In genomic region chr14:25726226-25727148, GRCm38 (mm10) we compare ENCODE assay signal across 8 mouse cellular contexts. TPM values are rescaled to one million over a fixed set of nuclear protein-coding genes. Genes with fewer than 3 reads are reported as not detected.
A peak's percentile ranks its signal among the peaks of the same experiment; 100 is the strongest.
DNase-seq lines count a peak whose midpoint lies in the region; ATAC-seq and TF ChIP-seq lines count a peak whose summit lies in the region.

No protein-coding gene starts in this region.

- no peak for TF ChIP-seq POLR2A in brain, embryonic 14.5 days (IDR thresholded peaks at IDR 0.05; ENCODE audit: borderline replicate concordance, extremely low read depth, insufficient read depth, insufficient read length, poor library complexity, severe bottlenecking)

- peak; percentile 89 for TF ChIP-seq CTCF in brain, embryonic 14.5 days (IDR thresholded peaks at IDR 0.05; ENCODE audit: borderline replicate concordance, extremely low read depth, insufficient read depth, insufficient read length)

- intact Hi-C loops in left cerebral cortex, postnatal 25 days (cut with DNase I), result no loop called here

- H3K36me3 ChIP-seq in heart, embryonic 15.5 days, result no peaks in the 10 kb centered on the region
- H3K36me3 ChIP-seq in limb, embryonic 13.5 days, result peaks cover 14% of the 10 kb centered on the region

- peaks cover 37% of the 10 kb centered on the region for H3K4me1 ChIP-seq in heart, embryonic 15.5 days (replicated peaks)
- peaks cover 36% of the 10 kb centered on the region for H3K4me1 ChIP-seq in limb, embryonic 13.5 days

- WGBS in heart, embryonic 15.5 days, result 51% methylated on average over 20 of the region's 20 CpGs
- WGBS in limb, embryonic 13.5 days, result 49% methylated on average over 20 of the region's 20 CpGs

- no peak overlapping the region for H3K9ac ChIP-seq in heart, embryonic 15.5 days
- peak overlapping the region; percentile 39; the same call in 1 of the 2 replicates for H3K9ac ChIP-seq in limb, embryonic 13.5 days

- no peak overlapping the region for H3K4me3 ChIP-seq in heart, embryonic 15.5 days
- no peak overlapping the region for H3K4me3 ChIP-seq in limb, embryonic 13.5 days

- no peak; the same call in 1 of the 2 replicates for ATAC-seq in heart, embryonic 15.5 days (replicated peaks; ENCODE audit: insufficient number of reproducible peaks, insufficient read depth, low FRiP score, low read depth)
- no peak for ATAC-seq in limb, embryonic 13.5 days (ENCODE audit: low FRiP score, low read depth)

- DNase-seq in gastrocnemius, adult 18-20 months (ENCODE audit: low spot score), result peak; percentile 64
- no peak for DNase-seq in gastrocnemius, postnatal 25 days
- peak; percentile 78 for DNase-seq in CD4-positive, CD25-positive, alpha-beta regulatory T cell, adult 2 months (ENCODE audit: low read depth, low spot score)
- DNase-seq in brain, embryonic 14.5 days (ENCODE audit: low read depth), result peak; percentile 65
- DNase-seq in retina, postnatal 7 days (ENCODE audit: low read depth, low spot score), result peak; percentile 46
- no peak for DNase-seq in left cerebral cortex, postnatal 25 days (ENCODE audit: low spot score in 2 of 2)

- H3K27me3 ChIP-seq in heart, embryonic 15.5 days, result no peaks in the 10 kb centered on the region
- H3K27me3 ChIP-seq in limb, embryonic 13.5 days, result no peaks in the 10 kb centered on the region

- peak overlapping the region; percentile 63 for H3K27ac ChIP-seq in heart, embryonic 15.5 days
- no peak overlapping the region; the same call in 1 of the 2 replicates for H3K27ac ChIP-seq in limb, embryonic 13.5 days

- H3K4me2 ChIP-seq in heart, embryonic 15.5 days, result no peak overlapping the region
- H3K4me2 ChIP-seq in limb, embryonic 13.5 days (replicated peaks), result no peak overlapping the region

- H3K9me3 ChIP-seq in heart, embryonic 15.5 days (replicated peaks), result no peaks in the 10 kb centered on the region
- no peaks in the 10 kb centered on the region for H3K9me3 ChIP-seq in limb, embryonic 13.5 days

RNA-seq across cellular contexts. Expression of gene Ppif, which starts 32.5 kb away (rescaled TPM):
- 10 to 100 TPM; 27.3 to 33.8 TPM for total RNA-seq in gastrocnemius, adult 18-20 months (2021)
- total RNA-seq in gastrocnemius, postnatal 25 days (2021), result 10 to 100 TPM; 39.9 to 51.1 TPM
- polyA plus RNA-seq in brain, embryonic 14.5 days (2012; rRNA removed), result 59.5 and 71.6 TPM in 2 replicates
- 102 and 108 TPM in 2 replicates for polyA plus RNA-seq in heart, embryonic 15.5 days (2015; fragmentation: Nextera tagmentation; extraction: Ambion mirVana)
- polyA plus RNA-seq in limb, embryonic 13.5 days (2015; fragmentation: Nextera tagmentation; extraction: Ambion mirVana), result 31.8 and 34.4 TPM in 2 replicates
- 10 to 100 TPM; 22.5 to 22.7 TPM for total RNA-seq in left cerebral cortex, postnatal 25 days (2021)

RNA-seq across cellular contexts. Expression of gene Zcchc24, which starts 42.4 kb away (rescaled TPM):
- 10 to 100 TPM; 53.7 to 60.4 TPM for total RNA-seq in gastrocnemius, adult 18-20 months (2021)
- 10 to 100 TPM; 41.5 to 45.0 TPM for total RNA-seq in gastrocnemius, postnatal 25 days (2021)
- polyA plus RNA-seq in brain, embryonic 14.5 days (2012; rRNA removed), result 14.8 and 19.6 TPM in 2 replicates
- polyA plus RNA-seq in heart, embryonic 15.5 days (2015; fragmentation: Nextera tagmentation; extraction: Ambion mirVana), result 22.4 and 26.8 TPM in 2 replicates
- polyA plus RNA-seq in limb, embryonic 13.5 days (2015; fragmentation: Nextera tagmentation; extraction: Ambion mirVana), result 34.7 and 37.6 TPM in 2 replicates
- total RNA-seq in left cerebral cortex, postnatal 25 days (2021), result 10 to 100 TPM; 45.7 to 51.3 TPM

Comparison
In these comparisons a context has a peak if more than half of its experiments do, and no peak if none do; other contexts are left out.
1. DNase-seq: peak in gastrocnemius, adult 18-20 months (single experiment), CD4-positive, CD25-positive, alpha-beta regulatory T cell, adult 2 months (single experiment), brain, embryonic 14.5 days (single experiment) and retina, postnatal 7 days (single experiment); none in gastrocnemius, postnatal 25 days (single experiment) and left cerebral cortex, postnatal 25 days (0 of 2).